Comparison of ENCODE assay signal across 23 mouse cellular contexts in genomic region chr3:86317636-86318035, GRCm38 (mm10).
DNase-seq lines count a peak whose midpoint lies in the region; ATAC-seq lines count a peak whose summit lies in the region.
"Had no signal": no experiment of that assay in that cellular context is flagged by ENCODE, and none has a peak within 500 bp of the region (broad histone marks: within the 10 kb centered on the region; RNA-seq: fewer than 3 reads in every experiment).

No protein-coding gene starts in this region.

- peak; percentile 39 for ATAC-seq in megakaryocyte progenitor cell, adult 5-6 weeks (replicated peaks; ENCODE audit: poor library complexity)
- ATAC-seq in megakaryocyte, adult 5-6 weeks (ENCODE audit: poor library complexity, severe bottlenecking) = no peak
- ATAC-seq: CD4-positive, CD25-positive, alpha-beta regulatory T cell, adult 4 months; forebrain, embryonic 13.5 days; forebrain, embryonic 16.5 days; hindbrain, postnatal 0 days; inflammation-experienced regulatory T-cells, adult 6 months; intestine, embryonic 16.5 days had no signal

- peak; percentile 9 to 21 for DNase-seq in B cell, adult 2 months
- DNase-seq in MEL-GATA-1-ER (ENCODE audit: extremely low read depth, low read depth) = peak; percentile 59
- no peak for DNase-seq in adrenal gland, postnatal 25 days
- DNase-seq in lung, postnatal 4 days = no peak
- DNase-seq: adrenal gland, adult 2 months; adrenal gland, postnatal 14 days; cerebellum, adult 11 months; cerebellum, adult 8-10 months; cerebellum, postnatal 10 days; cerebellum, postnatal 36 days; gastrocnemius, postnatal 10 days; gastrocnemius, postnatal 36 days; heart, adult 2 months; heart, postnatal 14 days; heart, postnatal 4 days had no signal

Comparison
In these comparisons a context has a peak if more than half of its experiments do, and no peak if none do; other contexts are left out.
1. DNase-seq: peak in B cell, adult 2 months (2 of 2) and MEL-GATA-1-ER (single experiment); none in adrenal gland, postnatal 25 days (single experiment) and lung, postnatal 4 days (0 of 2).